Mouse (Mus musculus): ENCODE measurements around the gene Vinac1. TPM values are rescaled to one million over a fixed set of nuclear protein-coding genes. Genes with fewer than 3 reads are reported as not detected.

Gene Vinac1
- polyA plus RNA-seq, 1 experiment, result not detected

DNA sequence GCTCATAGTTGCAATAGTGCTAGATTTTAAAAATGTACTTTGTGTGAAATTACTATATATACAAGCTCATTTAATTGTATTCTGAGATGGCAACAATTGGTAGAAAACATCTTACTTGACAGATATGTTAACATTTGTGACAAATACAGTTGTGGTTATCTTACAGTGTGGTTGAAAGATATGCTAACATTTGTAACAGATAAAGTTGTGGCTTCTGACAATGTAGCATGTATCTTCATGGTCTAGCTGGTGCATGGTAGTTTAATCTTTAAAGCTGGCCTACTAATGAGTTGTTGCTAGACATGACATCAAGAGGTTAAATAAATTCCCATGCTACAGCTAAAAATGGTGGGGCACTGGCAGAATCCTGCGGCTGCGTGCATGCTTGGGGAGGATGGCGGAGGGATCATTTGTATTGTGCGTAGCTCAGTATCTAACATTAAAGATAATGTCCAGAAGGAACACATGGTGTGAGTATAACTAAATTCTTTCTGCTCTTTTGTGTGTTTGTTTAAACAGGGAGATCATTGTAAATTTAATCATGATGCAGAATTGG is 41.7 kb downstream of the Vinac1 start:
- Histone ChIP-seq H3K27ac (ENCODE audit: insufficient read depth, low read depth, low read length) (no peak overlapping the region), H3K27me3 (ENCODE audit: control insufficient read depth, insufficient read depth, low read length) (no peaks in the 10 kb centered on the region), H3K4me1 (ENCODE audit: control insufficient read depth, insufficient read depth, insufficient read length, low read length) (no peaks in the 10 kb centered on the region), H3K36me3 (ENCODE audit: control insufficient read depth, insufficient read depth, low read length) (no peaks in the 10 kb centered on the region), H3K4me3 (ENCODE audit: low read depth, low read length) (no peak overlapping the region)
- WGBS, result 88% methylated on average over 4 of the region's 4 CpGs
- no peak for TF ChIP-seq POLR2A (IDR thresholded peaks at IDR 0.05; ENCODE audit: low read depth, low read length)
- no peak for TF ChIP-seq CTCF (IDR thresholded peaks at IDR 0.05; ENCODE audit: extremely low read depth, insufficient read length, insufficient replicate concordance, low read depth, low read length)

DNA sequence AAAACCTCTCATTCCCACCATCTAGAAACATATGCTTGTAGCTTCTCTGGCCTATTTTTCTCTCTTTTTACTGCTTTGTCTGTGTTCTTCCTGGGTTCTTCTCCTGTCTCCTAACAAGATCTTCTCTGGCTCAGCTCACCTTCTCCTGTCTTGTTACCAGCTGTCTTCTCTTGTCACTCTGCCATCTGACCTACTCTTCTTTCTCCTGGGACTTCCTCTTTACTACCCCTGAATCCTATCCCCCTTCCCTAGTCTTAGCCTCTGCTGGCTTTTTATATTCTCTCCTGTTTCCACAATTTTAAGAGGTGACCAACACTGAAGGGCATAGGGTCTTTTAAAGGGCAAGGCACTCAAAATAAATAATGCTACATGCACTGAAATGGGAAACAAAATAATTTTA is 43.1 kb downstream of the Vinac1 start:
- H3K27ac ChIP-seq (ENCODE audit: insufficient read depth, low read depth, low read length), result no peak overlapping the region
- TF ChIP-seq POLR2A (IDR thresholded peaks at IDR 0.05; ENCODE audit: low read depth, low read length) (no peak), CTCF (IDR thresholded peaks at IDR 0.05; ENCODE audit: extremely low read depth, insufficient read length, insufficient replicate concordance, low read depth, low read length) (no peak)

DNA sequence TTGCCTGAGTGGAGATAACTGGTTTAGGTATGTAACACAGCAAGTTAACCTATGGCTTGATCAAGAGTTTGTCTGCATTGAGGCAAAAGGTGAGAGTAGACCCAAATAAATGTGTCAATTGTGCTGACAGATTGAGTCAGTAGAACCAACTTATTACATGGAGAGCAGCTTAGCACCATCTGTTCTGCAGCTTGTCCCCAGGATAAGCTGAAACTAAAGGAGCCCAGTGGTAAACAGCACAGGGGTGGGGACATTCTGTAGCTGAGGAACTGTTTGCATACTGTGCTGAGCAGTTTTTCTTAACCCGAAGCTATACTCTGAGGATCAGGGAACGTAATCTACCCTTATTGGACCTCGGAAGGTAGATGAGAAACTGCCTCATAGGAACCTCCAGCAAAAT is 63.2 kb downstream of the Vinac1 start:
- H3K36me3 ChIP-seq (ENCODE audit: control insufficient read depth, insufficient read depth, low read length), result no peaks in the 10 kb centered on the region
- WGBS, result 79% methylated on average over 3 of the region's 3 CpGs

More for the DNA sequence above, 43.1 kb downstream of the Vinac1 start:
- Histone ChIP-seq H3K36me3 (ENCODE audit: control insufficient read depth, insufficient read depth, low read length) (no peaks in the 10 kb centered on the region), H3K4me1 (ENCODE audit: control insufficient read depth, insufficient read depth, insufficient read length, low read length) (no peaks in the 10 kb centered on the region), H3K4me3 (ENCODE audit: low read depth, low read length) (no peak overlapping the region), H3K27me3 (ENCODE audit: control insufficient read depth, insufficient read depth, low read length) (no peaks in the 10 kb centered on the region)

DNA sequence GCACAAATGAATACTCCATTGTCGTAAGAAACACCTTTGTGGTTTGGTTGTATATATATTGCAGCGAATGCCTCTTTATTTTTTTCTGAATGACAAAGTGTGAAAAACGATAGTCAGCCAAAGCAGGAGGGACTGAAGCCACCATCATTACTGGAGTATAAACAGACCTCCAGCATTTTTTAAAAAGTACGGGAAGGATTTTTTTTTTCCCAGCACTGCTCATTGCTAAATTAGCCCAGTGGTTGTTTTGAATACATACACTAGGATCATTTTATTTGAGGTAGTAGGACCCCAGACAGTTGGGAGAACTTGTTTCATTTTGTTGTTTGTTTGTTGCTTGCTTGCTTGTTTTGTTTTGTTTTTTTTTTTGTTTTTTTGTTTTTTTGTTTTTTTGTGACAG is 72.4 kb downstream of the Vinac1 start:
- Histone ChIP-seq H3K27me3 (ENCODE audit: control insufficient read depth, insufficient read depth, low read length) (no peaks in the 10 kb centered on the region), H3K27ac (ENCODE audit: insufficient read depth, low read depth, low read length) (no peak overlapping the region), H3K4me1 (ENCODE audit: control insufficient read depth, insufficient read depth, insufficient read length, low read length) (no peaks in the 10 kb centered on the region), H3K36me3 (ENCODE audit: control insufficient read depth, insufficient read depth, low read length) (no peaks in the 10 kb centered on the region), H3K4me3 (ENCODE audit: low read depth, low read length) (no peak overlapping the region)
- TF ChIP-seq POLR2A (IDR thresholded peaks at IDR 0.05; ENCODE audit: low read depth, low read length) (no peak), CTCF (IDR thresholded peaks at IDR 0.05; ENCODE audit: extremely low read depth, insufficient read length, insufficient replicate concordance, low read depth, low read length) (no peak)
- 86% methylated on average over 4 of the region's 4 CpGs for WGBS

More for the DNA sequence above, 63.2 kb downstream of the Vinac1 start:
- no peaks in the 10 kb centered on the region for H3K27me3 ChIP-seq (ENCODE audit: control insufficient read depth, insufficient read depth, low read length)
- no peak for TF ChIP-seq POLR2A (IDR thresholded peaks at IDR 0.05; ENCODE audit: low read depth, low read length)
- TF ChIP-seq CTCF (IDR thresholded peaks at IDR 0.05; ENCODE audit: extremely low read depth, insufficient read length, insufficient replicate concordance, low read depth, low read length), result no peak
- H3K27ac ChIP-seq (ENCODE audit: insufficient read depth, low read depth, low read length), result no peak overlapping the region
- no peak overlapping the region for H3K4me3 ChIP-seq (ENCODE audit: low read depth, low read length)
- no peaks in the 10 kb centered on the region for H3K4me1 ChIP-seq (ENCODE audit: control insufficient read depth, insufficient read depth, insufficient read length, low read length)

Other genes starting within 250 kb of the Vinac1 start
- 5.7 and 12.3 TPM in 2 replicates for gene Tmem87b, start 230.1 kb downstream of the Vinac1 start, polyA plus RNA-seq (2012; rRNA removed)
- 1.8 and 3.9 TPM in 2 replicates for gene Fbln7, start 185.2 kb downstream of the Vinac1 start, polyA plus RNA-seq (2012; rRNA removed)
- 0.33 and 0.44 TPM in 2 replicates for gene Zc3h8, start 104.1 kb downstream of the Vinac1 start, polyA plus RNA-seq (2012; rRNA removed)
- gene Zc3h6, start 80.8 kb downstream of the Vinac1 start, polyA plus RNA-seq (2012; rRNA removed), result 0.27 and 0.72 TPM in 2 replicates
- gene Gm10762, start 80.4 kb downstream of the Vinac1 start, polyA plus RNA-seq (2012; rRNA removed), result 0.71 and 2.1 TPM in 2 replicates
- 1.3 and 1.8 TPM in 2 replicates for gene Ttl, start 17.8 kb upstream of the Vinac1 start, polyA plus RNA-seq (2012; rRNA removed)
- gene Polr1b, start 52.8 kb upstream of the Vinac1 start, polyA plus RNA-seq (2012; rRNA removed), result 6.9 and 7.6 TPM in 2 replicates
- 9.7 and 21.0 TPM in 2 replicates for gene Chchd5, start 81.5 kb upstream of the Vinac1 start, polyA plus RNA-seq (2012; rRNA removed)
- gene Slc20a1, start 150.6 kb upstream of the Vinac1 start, polyA plus RNA-seq (2012; rRNA removed), result 4.8 and 6.6 TPM in 2 replicates
- gene Ckap2l, start 249.0 kb upstream of the Vinac1 start, polyA plus RNA-seq (2012; rRNA removed), result 0.47 and 0.91 TPM in 2 replicates

Data from small intestine, adult 2 months (tissue).